Mouse (Mus musculus) midbrain, embryonic 13.5 days (tissue): ENCODE measurements around the gene Sec22a. TPM values are rescaled to one million over a fixed set of nuclear protein-coding genes. Genes with fewer than 3 reads are reported as not detected.
A peak's percentile ranks its signal among the peaks of the same experiment; 100 is the strongest.

Experiments used
- ATAC-seq: fragments of 200-750 bp; cut with Nextera tagmentation; 2 replicates; pipeline ENCODE4 v1.8.0; 2017; ENCODE audit warnings: mild to moderate bottlenecking, moderate TSS enrichment, moderate library complexity
- H3K27ac ChIP-seq: fragments of 300-500 bp; sonication (generic); 2 replicates; pipeline ENCODE4 v1.5.1; 2015; ENCODE audit warnings: inconsistent platforms, mild to moderate bottlenecking, moderate library complexity
- H3K27me3 ChIP-seq: fragments of 300-500 bp; sonication (generic); 2 replicates; pipeline ENCODE4 v1.6.1; 2015; ENCODE audit warnings: mild to moderate bottlenecking, inconsistent platforms
- H3K36me3 ChIP-seq: fragments of 300-500 bp; sonication (generic); 2 replicates; pipeline ENCODE4 v1.6.1; 2015; ENCODE audit warnings: mild to moderate bottlenecking, inconsistent platforms
- H3K4me1 ChIP-seq: fragments of 300-500 bp; sonication (generic); replicated peaks from 2 replicates; pipeline ENCODE4 v1.6.1; 2015; ENCODE audit warnings: inconsistent platforms
- H3K4me2 ChIP-seq: fragments of 300-500 bp; sonication (generic); replicated peaks from 2 replicates; pipeline ENCODE4 v1.6.1; 2015; ENCODE audit warnings: moderate library complexity, mild to moderate bottlenecking, inconsistent platforms
- H3K4me3 ChIP-seq: fragments of 300-500 bp; sonication (generic); replicated peaks from 2 replicates; pipeline ENCODE4 v1.5.1; 2015; ENCODE audit warnings: mild to moderate bottlenecking, inconsistent platforms
- H3K9ac ChIP-seq: fragments of 300-500 bp; sonication (generic); replicated peaks from 2 replicates; pipeline ENCODE4 v1.6.1; 2015; ENCODE audit warnings: mild to moderate bottlenecking, inconsistent platforms
- H3K9me3 ChIP-seq: fragments of 300-500 bp; sonication (generic); 2 replicates; pipeline ENCODE4 v1.6.1; 2016; ENCODE audit warnings: mild to moderate bottlenecking, inconsistent platforms
- WGBS: fragments of 180-500 bp; shearing (Covaris S2); methylation state at CpG from one replicate; pipeline ENCODE4 v1.1.7; 2015; 5-methylcytosine and 5-hydroxymethylcytosine counted together
- polyA plus RNA-seq: library from polyadenylated mRNA; unstranded; fragments of >200 nt; fragmentation: Nextera tagmentation; extraction: Ambion mirVana; gene quantifications from 2 replicates; pipeline ENCODE4 v1.2.1, GENCODE M21; 2015

Gene Sec22a
- polyA plus RNA-seq = 44.7 and 47.3 TPM in 2 replicates

DNA sequence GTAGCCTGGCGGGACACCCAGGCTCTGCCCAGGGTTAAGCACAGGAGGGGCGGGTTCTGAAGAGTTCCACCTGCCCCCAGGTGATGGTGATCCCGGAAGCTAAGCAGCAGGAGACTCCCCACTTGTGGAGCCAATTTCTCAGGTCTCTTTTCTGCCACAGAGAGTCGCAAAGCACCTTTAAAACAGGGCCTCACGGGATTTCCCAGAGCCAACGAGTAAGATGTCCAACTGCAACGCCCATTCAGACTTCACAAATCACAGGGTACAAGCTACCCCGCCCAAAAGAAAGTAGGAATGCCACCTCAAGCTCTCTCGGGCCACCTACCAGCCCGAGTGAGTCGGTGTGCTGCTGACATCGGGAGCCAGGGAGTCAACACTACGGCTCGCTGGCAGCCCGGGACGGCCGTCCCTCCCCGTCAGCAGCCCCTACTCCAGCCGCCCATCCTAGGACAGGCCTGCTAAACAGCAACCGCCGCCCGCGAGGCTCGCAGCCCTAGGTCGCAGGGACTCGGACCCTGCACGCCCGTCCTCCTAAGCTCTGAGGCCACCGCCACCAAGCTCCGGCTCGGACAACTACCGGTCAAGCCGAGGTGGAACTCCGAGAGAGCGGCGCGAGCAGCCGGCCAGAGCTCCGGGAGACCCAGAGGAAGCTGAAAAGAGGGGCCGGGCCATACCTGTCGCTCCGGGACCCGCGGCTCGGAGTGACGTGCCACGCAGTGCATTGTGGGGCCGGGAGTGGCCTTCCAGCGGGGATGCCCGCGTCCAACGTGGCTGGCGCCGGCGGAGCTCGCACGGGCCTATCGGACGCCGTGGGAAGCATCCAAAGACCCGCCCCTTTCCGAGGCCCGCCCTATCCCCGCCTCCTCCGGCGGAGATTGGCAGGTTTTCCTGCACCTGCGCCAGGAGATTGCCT, at the start of gene Sec22a:
Gene Sec22a (minus strand): TSS at position 769 of the 913 bp plus-strand sequence.
- Histone ChIP-seq H3K27ac (peak within 1 kb of the TSS; percentile 86), H3K9ac (peak within 1 kb of the TSS; percentile 83), H3K36me3 (peaks cover 6% of the 10 kb centered on the region; the same call in 1 of the 2 replicates), H3K4me2 (peak within 1 kb of the TSS; percentile 89), H3K9me3 (no peaks in the 10 kb centered on the region), H3K4me3 (peak within 1 kb of the TSS; percentile 70), H3K27me3 (no peaks in the 10 kb centered on the region), H3K4me1 (peaks cover 17% of the 10 kb centered on the region)
- under 1% methylated on average over 67 of the region's 67 CpGs for WGBS
- peak; percentile 100 for ATAC-seq

DNA sequence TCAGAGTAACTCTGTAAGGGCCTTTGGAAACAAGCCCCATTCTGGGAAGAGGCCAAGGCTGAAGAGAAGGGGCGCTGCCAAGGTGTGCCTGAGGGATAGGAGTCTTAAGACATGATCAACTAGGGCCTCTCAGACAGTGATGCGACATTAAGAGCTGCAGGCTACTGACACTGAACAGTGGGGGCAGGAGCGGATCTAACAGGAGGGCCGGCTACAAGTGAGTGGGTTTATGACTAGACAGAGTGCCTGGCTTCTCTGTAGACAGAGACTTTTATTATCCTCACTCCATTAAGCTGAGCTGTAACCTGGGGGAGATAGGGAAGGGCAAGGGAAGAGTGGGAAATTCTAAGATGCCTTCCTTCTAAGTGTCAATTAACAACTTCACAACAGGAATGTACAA, 43.0 kb upstream of the Sec22a start:
- Histone ChIP-seq H3K9me3 (no peaks in the 10 kb centered on the region), H3K4me2 (no peak overlapping the region), H3K27me3 (no peaks in the 10 kb centered on the region), H3K9ac (no peak overlapping the region), H3K4me1 (0 out of 2 replicates have a peak, but pooled peaks cover 3% of the 10 kb centered on the region), H3K4me3 (no peak overlapping the region), H3K27ac (no peak overlapping the region), H3K36me3 (peaks cover 5% of the 10 kb centered on the region; the same call in 1 of the 2 replicates)
- WGBS = 71% methylated on average over 4 of the region's 4 CpGs
- no peak for ATAC-seq

DNA sequence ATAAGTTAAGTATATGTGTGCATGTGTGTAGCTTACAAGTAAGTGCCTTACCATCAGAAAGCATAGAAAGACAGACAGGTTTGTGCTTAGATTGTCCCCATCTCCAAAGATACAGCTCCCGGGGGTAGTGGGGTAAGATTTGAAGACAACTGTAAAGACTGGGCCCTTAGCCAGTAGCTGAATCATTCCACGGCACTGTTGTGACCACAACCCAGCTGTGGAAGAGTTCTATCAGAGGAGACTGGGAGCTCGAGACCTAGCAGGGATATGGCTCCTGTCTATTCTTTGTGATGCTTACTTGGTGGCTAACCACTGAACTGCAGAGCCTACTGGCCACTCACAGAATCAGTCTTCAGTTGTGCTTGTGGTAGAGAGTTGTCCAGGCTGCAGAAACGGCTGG, 42.4 kb upstream of the Sec22a start:
- 0 out of 2 replicates have a peak, but pooled peaks cover 3% of the 10 kb centered on the region for H3K4me1 ChIP-seq
- no peaks in the 10 kb centered on the region for H3K27me3 ChIP-seq
- no peak overlapping the region for H3K27ac ChIP-seq
- WGBS = 92% methylated on average over 4 of the region's 4 CpGs
- no peak for ATAC-seq
- no peaks in the 10 kb centered on the region for H3K9me3 ChIP-seq
- peaks cover 5% of the 10 kb centered on the region; the same call in 1 of the 2 replicates for H3K36me3 ChIP-seq
- H3K4me3 ChIP-seq = no peak overlapping the region
- H3K9ac ChIP-seq = no peak overlapping the region
- H3K4me2 ChIP-seq = no peak overlapping the region

DNA sequence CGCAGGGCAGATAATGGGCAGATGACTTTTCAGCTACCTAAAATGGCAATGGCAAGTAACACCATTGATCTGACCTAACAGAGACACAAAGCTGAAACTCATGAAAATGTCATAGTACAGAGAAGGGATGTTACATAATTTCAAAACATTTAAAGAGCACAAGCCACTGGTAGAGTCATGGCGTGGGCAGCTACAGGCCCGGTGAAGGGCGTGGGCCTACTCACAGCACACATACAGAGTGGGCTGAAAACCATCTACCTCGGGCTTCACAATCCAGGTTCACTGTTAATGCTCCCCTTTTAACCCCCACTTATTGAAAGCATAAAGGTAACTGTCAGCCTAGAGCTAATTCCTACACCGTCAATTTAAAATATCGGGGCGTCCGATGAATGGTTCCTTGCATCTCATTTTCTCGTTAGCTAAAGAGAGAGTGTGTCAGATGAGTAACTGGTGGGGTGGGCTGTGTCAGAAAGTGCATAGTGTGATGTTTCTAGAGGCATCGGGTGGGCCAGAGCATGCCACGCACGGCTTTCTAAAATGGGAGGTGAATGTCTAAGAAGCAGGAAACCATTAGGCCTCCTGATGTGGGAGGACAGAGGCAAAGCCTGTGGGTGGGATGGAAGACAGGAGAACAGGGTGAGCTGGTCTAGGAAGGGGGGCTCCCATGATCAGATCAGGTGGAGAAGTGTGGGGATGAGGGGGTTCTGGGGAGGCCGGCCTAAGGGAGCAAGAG, 41.8 kb upstream of the Sec22a start:
- no peak overlapping the region for H3K9ac ChIP-seq
- no peak overlapping the region for H3K4me2 ChIP-seq
- H3K27me3 ChIP-seq = no peaks in the 10 kb centered on the region
- no peaks in the 10 kb centered on the region for H3K9me3 ChIP-seq
- WGBS = 89% methylated on average over 14 of the region's 14 CpGs
- peaks cover 5% of the 10 kb centered on the region; the same call in 1 of the 2 replicates for H3K36me3 ChIP-seq
- 0 out of 2 replicates have a peak, but pooled peaks cover 3% of the 10 kb centered on the region for H3K4me1 ChIP-seq
- H3K27ac ChIP-seq = no peak overlapping the region
- no peak overlapping the region for H3K4me3 ChIP-seq
- no peak for ATAC-seq

DNA sequence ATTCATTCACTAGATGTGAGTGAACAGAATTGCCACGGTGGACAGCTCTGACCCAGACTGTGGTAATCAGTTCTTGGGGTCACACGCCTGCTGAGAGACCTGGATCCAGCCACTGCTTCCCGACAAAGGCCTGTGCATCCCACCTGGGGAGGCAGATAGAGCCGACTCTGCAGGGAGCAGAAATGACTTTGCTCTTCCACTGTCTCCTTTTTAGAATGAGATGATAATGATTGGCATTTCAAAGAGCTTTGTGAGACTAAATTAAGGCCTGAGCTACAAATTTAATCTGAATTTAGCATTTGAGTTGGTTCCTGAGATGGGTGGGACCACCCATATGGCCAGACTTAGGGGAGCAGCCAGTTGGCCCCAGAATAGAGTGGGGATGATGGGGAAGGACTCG, 41.1 kb upstream of the Sec22a start:
- ATAC-seq = no peak
- H3K4me3 ChIP-seq = no peak overlapping the region
- H3K27me3 ChIP-seq = no peaks in the 10 kb centered on the region
- H3K4me1 ChIP-seq = 0 out of 2 replicates have a peak, but pooled peaks cover 3% of the 10 kb centered on the region
- no peak overlapping the region for H3K9ac ChIP-seq
- no peak overlapping the region for H3K4me2 ChIP-seq
- no peak overlapping the region for H3K27ac ChIP-seq
- peaks cover 5% of the 10 kb centered on the region; the same call in 1 of the 2 replicates for H3K36me3 ChIP-seq
- 37% methylated on average over 5 of the region's 5 CpGs for WGBS
- no peaks in the 10 kb centered on the region for H3K9me3 ChIP-seq

DNA sequence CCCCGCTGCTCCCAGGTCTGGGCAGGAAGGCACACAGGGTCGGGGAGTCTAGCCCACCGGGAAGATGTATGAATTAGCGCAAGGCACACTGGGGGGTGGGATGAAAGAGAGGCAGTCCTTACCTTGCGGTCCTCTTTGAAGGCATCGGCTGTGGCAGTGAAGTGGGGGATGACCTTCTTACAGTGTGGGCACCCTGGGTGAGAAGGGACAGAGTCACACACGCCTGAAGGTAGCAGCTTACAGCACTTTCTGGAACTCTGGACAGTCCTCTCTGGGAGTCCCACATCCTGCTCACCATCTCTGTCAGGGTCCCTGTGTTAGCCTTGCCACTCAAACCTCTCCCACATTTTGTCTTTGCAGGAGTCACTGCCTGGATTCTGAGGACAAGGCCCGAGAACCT, 40.2 kb upstream of the Sec22a start:
- Histone ChIP-seq H3K4me1 (0 out of 2 replicates have a peak, but pooled peaks cover 3% of the 10 kb centered on the region), H3K27me3 (no peaks in the 10 kb centered on the region), H3K4me2 (no peak overlapping the region), H3K27ac (no peak overlapping the region), H3K9me3 (no peaks in the 10 kb centered on the region), H3K4me3 (no peak overlapping the region), H3K9ac (no peak overlapping the region), H3K36me3 (0 out of 2 replicates have a peak, but pooled peaks cover 5% of the 10 kb centered on the region)
- WGBS = 91% methylated on average over 8 of the region's 8 CpGs
- no peak for ATAC-seq

DNA sequence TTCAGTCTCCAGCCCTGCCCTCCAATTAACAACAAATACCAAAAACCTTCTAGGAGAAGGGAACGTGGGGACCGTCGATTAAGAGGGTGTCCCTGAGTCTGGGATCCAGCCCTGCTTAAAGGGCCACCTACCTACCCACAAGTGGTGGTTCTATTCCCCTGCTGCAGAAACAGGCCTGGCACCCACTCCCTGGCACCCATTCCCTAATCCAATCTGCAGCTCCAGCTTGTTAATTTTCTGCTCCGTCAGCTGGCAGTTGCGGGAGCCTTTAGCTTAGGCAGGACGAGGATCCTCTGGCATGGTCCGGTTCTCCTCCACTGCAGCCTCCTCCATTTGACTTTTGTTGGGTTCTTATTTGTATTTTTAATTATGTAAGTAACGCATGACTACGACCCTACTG, 39.6 kb upstream of the Sec22a start:
- Histone ChIP-seq H3K4me1 (0 out of 2 replicates have a peak, but pooled peaks cover 3% of the 10 kb centered on the region), H3K9me3 (no peaks in the 10 kb centered on the region), H3K36me3 (0 out of 2 replicates have a peak, but pooled peaks cover 5% of the 10 kb centered on the region), H3K4me3 (no peak overlapping the region), H3K27ac (no peak overlapping the region), H3K9ac (no peak overlapping the region), H3K27me3 (no peaks in the 10 kb centered on the region), H3K4me2 (no peak overlapping the region)
- WGBS = 91% methylated on average over 9 of the region's 9 CpGs
- ATAC-seq = no peak

DNA sequence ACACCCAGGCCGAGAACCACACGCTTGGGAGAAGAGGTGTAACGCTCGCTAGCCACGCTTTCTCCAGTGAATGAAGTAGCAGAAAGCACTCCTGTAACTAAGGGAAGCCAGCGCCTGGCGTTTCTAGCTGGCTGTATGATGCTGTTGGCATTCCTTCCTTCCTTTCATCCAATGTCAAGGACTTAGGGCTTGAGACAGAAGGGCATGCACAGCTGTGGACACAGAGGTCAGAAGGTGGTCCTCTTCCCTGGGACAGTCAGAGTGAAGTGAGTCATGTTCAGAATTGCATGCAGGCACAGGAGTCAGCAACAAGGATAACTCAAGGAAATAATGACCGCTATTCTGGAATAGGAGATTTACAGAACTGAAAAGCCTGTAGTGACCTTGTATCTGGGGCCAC, 29.1 kb upstream of the Sec22a start:
- Histone ChIP-seq H3K9me3 (no peaks in the 10 kb centered on the region), H3K4me2 (no peak overlapping the region), H3K4me3 (no peak overlapping the region), H3K9ac (no peak overlapping the region), H3K36me3 (peaks cover 7% of the 10 kb centered on the region), H3K27ac (no peak overlapping the region), H3K4me1 (no peaks in the 10 kb centered on the region), H3K27me3 (no peaks in the 10 kb centered on the region)
- no peak for ATAC-seq
- WGBS = 86% methylated on average over 8 of the region's 8 CpGs

DNA sequence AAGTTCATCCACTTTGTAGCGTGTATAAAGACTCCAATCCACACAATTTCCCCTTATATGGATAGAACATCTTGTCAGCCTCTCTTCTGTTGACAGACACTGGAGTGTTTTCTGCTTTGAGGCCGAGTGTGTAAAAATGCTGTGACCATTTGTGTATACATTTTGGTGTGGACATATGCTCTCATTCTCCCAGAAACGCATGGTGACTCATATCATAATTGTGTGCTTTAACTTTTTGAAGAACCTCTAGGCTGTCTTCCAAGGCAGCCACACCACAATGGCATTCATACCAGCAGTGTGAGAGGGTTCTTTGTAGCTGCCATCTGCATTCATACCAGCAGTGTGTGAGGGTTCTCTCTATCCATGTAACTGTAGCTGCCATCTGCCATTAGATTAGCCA, 21.9 kb upstream of the Sec22a start:
- no peaks in the 10 kb centered on the region for H3K27me3 ChIP-seq
- no peaks in the 10 kb centered on the region for H3K9me3 ChIP-seq
- H3K36me3 ChIP-seq = no peaks in the 10 kb centered on the region
- no peak for ATAC-seq
- no peaks in the 10 kb centered on the region for H3K4me1 ChIP-seq
- 86% methylated on average over 3 of the region's 3 CpGs for WGBS
- H3K9ac ChIP-seq = no peak overlapping the region
- H3K27ac ChIP-seq = no peak overlapping the region
- no peak overlapping the region for H3K4me2 ChIP-seq
- H3K4me3 ChIP-seq = no peak overlapping the region

DNA sequence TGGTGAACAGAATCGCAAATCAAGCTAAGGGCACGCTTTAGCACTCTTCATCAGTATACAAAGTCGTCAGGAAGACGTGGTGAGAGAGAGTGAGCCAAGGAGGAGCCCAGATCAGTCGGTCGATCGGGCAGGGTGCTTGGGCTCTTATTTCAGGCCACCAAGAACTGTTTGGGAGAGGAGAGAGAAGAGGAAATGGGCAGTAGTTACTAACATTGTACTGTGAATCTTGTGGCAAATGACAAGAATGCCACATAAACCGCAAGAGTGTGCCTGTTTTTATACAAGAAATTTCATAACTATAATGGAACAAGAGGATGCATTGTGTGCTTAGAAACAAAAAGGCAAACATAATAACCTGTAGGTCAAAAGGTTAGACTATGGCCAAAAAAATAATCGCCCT, 16.3 kb upstream of the Sec22a start:
- no peaks in the 10 kb centered on the region for H3K36me3 ChIP-seq
- no peak for ATAC-seq
- 89% methylated on average over 9 of the region's 9 CpGs for WGBS
- no peak overlapping the region for H3K27ac ChIP-seq
- H3K9ac ChIP-seq = no peak overlapping the region
- no peaks in the 10 kb centered on the region for H3K27me3 ChIP-seq
- no peaks in the 10 kb centered on the region for H3K4me1 ChIP-seq
- no peak overlapping the region for H3K4me2 ChIP-seq
- no peak overlapping the region for H3K4me3 ChIP-seq
- no peaks in the 10 kb centered on the region for H3K9me3 ChIP-seq

DNA sequence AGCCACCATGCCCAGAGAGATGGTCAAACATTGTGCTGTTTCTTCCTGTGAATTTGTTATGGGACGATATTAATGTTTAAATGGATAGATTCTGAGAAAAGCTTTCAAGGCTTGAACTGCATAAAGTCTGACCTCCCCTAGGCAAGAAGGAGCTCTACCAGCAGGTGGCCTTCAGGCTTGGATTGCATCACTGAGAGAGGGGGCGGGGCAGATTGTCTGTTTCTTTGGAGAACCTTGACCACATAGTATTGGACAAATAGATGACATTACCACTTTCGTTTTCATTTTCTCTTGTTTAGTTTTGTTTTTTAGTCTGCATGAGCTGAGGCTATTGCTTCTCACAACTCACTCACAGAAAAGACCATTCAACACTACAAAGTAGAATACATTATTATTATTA, 15.6 kb upstream of the Sec22a start:
- Histone ChIP-seq H3K4me3 (no peak overlapping the region), H3K27me3 (no peaks in the 10 kb centered on the region), H3K9me3 (no peaks in the 10 kb centered on the region), H3K4me1 (no peaks in the 10 kb centered on the region), H3K36me3 (no peaks in the 10 kb centered on the region), H3K4me2 (no peak overlapping the region), H3K9ac (no peak overlapping the region), H3K27ac (no peak overlapping the region)
- WGBS = 86% methylated on average over 3 of the region's 3 CpGs
- ATAC-seq = no peak

DNA sequence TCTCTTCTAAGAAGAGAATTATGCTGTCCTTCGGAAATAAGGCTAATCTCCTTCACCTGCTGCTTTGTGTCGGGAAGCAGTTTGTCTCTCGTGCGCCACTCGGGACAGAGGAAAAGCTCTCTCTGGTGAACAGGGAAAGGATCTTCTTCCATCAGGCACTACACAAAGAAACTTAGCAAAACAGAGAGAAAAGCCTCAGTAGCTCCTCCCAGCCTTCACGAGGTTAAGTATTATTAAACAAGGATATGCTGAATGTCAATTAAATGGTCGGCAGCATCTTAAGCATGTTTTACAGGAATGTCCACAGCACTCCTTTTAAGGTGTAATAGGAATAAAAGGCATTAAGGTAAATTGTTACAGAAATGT, 328 bp upstream of the Sec22a start:
- Histone ChIP-seq H3K4me1 (peaks cover 17% of the 10 kb centered on the region), H3K36me3 (peaks cover 3% of the 10 kb centered on the region; the same call in 1 of the 2 replicates), H3K9me3 (no peaks in the 10 kb centered on the region), H3K27ac (peak overlapping the region; percentile 86), H3K9ac (peak overlapping the region; percentile 34), H3K27me3 (no peaks in the 10 kb centered on the region), H3K4me3 (peak overlapping the region; percentile 70), H3K4me2 (peak overlapping the region; percentile 89)
- ATAC-seq = no peak
- 0% methylated on average over 7 of the region's 7 CpGs for WGBS
